Mouse (Mus musculus) limb, embryonic 12.5 days (tissue): ENCODE measurements around the gene Cwc22. TPM values are rescaled to one million over a fixed set of nuclear protein-coding genes. Genes with fewer than 3 reads are reported as not detected.

ENCODE experiments used
- ATAC-seq: fragments of 200-750 bp; cut with Nextera tagmentation; 2 replicates; pipeline ENCODE4 v1.8.0; 2017; ENCODE audit warnings: low read depth, moderate TSS enrichment; ENCODE audit not compliant: insufficient number of reproducible peaks, insufficient read depth, low FRiP score, low TSS enrichment
- H3K27ac ChIP-seq: fragments of 300-500 bp; sonication (generic); 2 replicates; pipeline ENCODE4 v1.5.1; 2016; ENCODE audit warnings: mild to moderate bottlenecking, moderate library complexity
- H3K27me3 ChIP-seq: fragments of 300-500 bp; sonication (generic); 2 replicates; pipeline ENCODE4 v1.6.1; 2016; ENCODE audit warnings: mild to moderate bottlenecking, moderate library complexity
- H3K36me3 ChIP-seq: fragments of 300-500 bp; sonication (generic); 2 replicates; pipeline ENCODE4 v1.6.1; 2016; ENCODE audit warnings: mild to moderate bottlenecking, moderate library complexity
- H3K4me1 ChIP-seq: fragments of 300-500 bp; sonication (generic); replicated peaks from 2 replicates; pipeline ENCODE4 v1.6.1; 2016
- H3K4me2 ChIP-seq: fragments of 300-500 bp; sonication (generic); 2 replicates; pipeline ENCODE4 v1.6.1; 2016; ENCODE audit warnings: mild to moderate bottlenecking, moderate library complexity
- H3K4me3 ChIP-seq: fragments of 300-500 bp; sonication (generic); replicated peaks from 2 replicates; pipeline ENCODE4 v1.5.1; 2016; ENCODE audit warnings: mild to moderate bottlenecking
- H3K9ac ChIP-seq: fragments of 300-500 bp; sonication (generic); replicated peaks from 2 replicates; pipeline ENCODE4 v1.6.1; 2016; ENCODE audit warnings: mild to moderate bottlenecking, moderate library complexity
- H3K9me3 ChIP-seq: fragments of 300-500 bp; sonication (generic); 2 replicates; pipeline ENCODE4 v1.6.1; 2016; ENCODE audit warnings: mild to moderate bottlenecking, moderate library complexity
- WGBS: fragments of 180-500 bp; shearing (Covaris S2); methylation state at CpG from one replicate; pipeline ENCODE4 v1.1.7; 2016; 5-methylcytosine and 5-hydroxymethylcytosine counted together
- polyA plus RNA-seq: library from polyadenylated mRNA; unstranded; fragments of >200 nt; fragmentation: Nextera tagmentation; extraction: Ambion mirVana; gene quantifications from 2 replicates; pipeline ENCODE4 v1.2.1, GENCODE M21; 2016

Gene Cwc22
- polyA plus RNA-seq, 1 experiment from 2014 or later, result 37.2 TPM

- H3K27ac ChIP-seq, result no peak overlapping the region
- no peaks in the 10 kb centered on the region for H3K4me1 ChIP-seq
- no peaks in the 10 kb centered on the region for H3K27me3 ChIP-seq
- H3K4me2 ChIP-seq, result no peak overlapping the region
- H3K36me3 ChIP-seq, result peaks cover 7% of the 10 kb centered on the region
- no peak for ATAC-seq
- no peaks in the 10 kb centered on the region for H3K9me3 ChIP-seq
- H3K9ac ChIP-seq, result no peak overlapping the region
- 90% methylated on average over 6 of the region's 6 CpGs for WGBS
- H3K4me3 ChIP-seq, result no peak overlapping the region
These were observed 58.1 kb downstream of the Cwc22 start for GRCm38 (mm10) chr2:77888056-77888455.

- Histone ChIP-seq H3K4me3 (no peak overlapping the region), H3K9me3 (no peaks in the 10 kb centered on the region), H3K27me3 (no peaks in the 10 kb centered on the region), H3K27ac (no peak overlapping the region), H3K9ac (no peak overlapping the region), H3K4me1 (no peaks in the 10 kb centered on the region), H3K4me2 (no peak overlapping the region), H3K36me3 (no peaks in the 10 kb centered on the region)
- WGBS, result 90% methylated on average over 4 of the region's 4 CpGs
- no peak for ATAC-seq
These were observed 59.0 kb downstream of the Cwc22 start for GRCm38 (mm10) chr2:77887166-77887565.

- no peak overlapping the region for H3K27ac ChIP-seq
- no peak overlapping the region for H3K4me3 ChIP-seq
- no peaks in the 10 kb centered on the region for H3K36me3 ChIP-seq
- no peaks in the 10 kb centered on the region for H3K27me3 ChIP-seq
- ATAC-seq, result no peak
- no peaks in the 10 kb centered on the region for H3K4me1 ChIP-seq
- no peak overlapping the region for H3K9ac ChIP-seq
- H3K4me2 ChIP-seq, result no peak overlapping the region
- WGBS, result 86% methylated on average over 10 of the region's 10 CpGs
- H3K9me3 ChIP-seq, result no peaks in the 10 kb centered on the region
These were observed 60.6 kb downstream of the Cwc22 start for GRCm38 (mm10) chr2:77885491-77886130.

GRCm38 (mm10) chr2:77885036-77885435, 61.1 kb downstream of the Cwc22 start:
- no peak for ATAC-seq
- H3K9ac ChIP-seq, result no peak overlapping the region
- H3K27me3 ChIP-seq, result no peaks in the 10 kb centered on the region
- no peak overlapping the region for H3K27ac ChIP-seq
- no peaks in the 10 kb centered on the region for H3K4me1 ChIP-seq
- H3K4me3 ChIP-seq, result no peak overlapping the region
- no peaks in the 10 kb centered on the region for H3K36me3 ChIP-seq
- no peak overlapping the region for H3K4me2 ChIP-seq
- 95% methylated on average over 6 of the region's 6 CpGs for WGBS
- H3K9me3 ChIP-seq, result no peaks in the 10 kb centered on the region

- Histone ChIP-seq H3K36me3 (no peaks in the 10 kb centered on the region), H3K4me3 (no peak overlapping the region), H3K4me1 (no peaks in the 10 kb centered on the region), H3K9me3 (no peaks in the 10 kb centered on the region), H3K4me2 (no peak overlapping the region), H3K27me3 (no peaks in the 10 kb centered on the region), H3K9ac (no peak overlapping the region), H3K27ac (no peak overlapping the region)
- no peak for ATAC-seq
- WGBS, result 97% methylated on average over 3 of the region's 3 CpGs
These were observed 61.7 kb downstream of the Cwc22 start for GRCm38 (mm10) chr2:77884491-77884890.

GRCm38 (mm10) chr2:77882961-77883360, 63.2 kb downstream of the Cwc22 start:
- H3K9ac ChIP-seq, result no peak overlapping the region
- H3K4me3 ChIP-seq, result no peak overlapping the region
- H3K4me2 ChIP-seq, result no peak overlapping the region
- no peaks in the 10 kb centered on the region for H3K27me3 ChIP-seq
- H3K27ac ChIP-seq, result no peak overlapping the region
- H3K9me3 ChIP-seq, result no peaks in the 10 kb centered on the region
- H3K36me3 ChIP-seq, result no peaks in the 10 kb centered on the region
- WGBS, result 73% methylated on average over 4 of the region's 4 CpGs
- no peak for ATAC-seq
- no peaks in the 10 kb centered on the region for H3K4me1 ChIP-seq

GRCm38 (mm10) chr2:77881301-77882199, 64.6 kb downstream of the Cwc22 start:
- Histone ChIP-seq H3K36me3 (no peaks in the 10 kb centered on the region), H3K27me3 (no peaks in the 10 kb centered on the region), H3K4me1 (no peaks in the 10 kb centered on the region), H3K27ac (no peak overlapping the region), H3K4me2 (no peak overlapping the region), H3K4me3 (no peak overlapping the region), H3K9me3 (no peaks in the 10 kb centered on the region), H3K9ac (no peak overlapping the region)
- ATAC-seq, result no peak
- 88% methylated on average over 5 of the region's 5 CpGs for WGBS

- WGBS, result 87% methylated on average over 1 of the region's 1 CpGs
- Histone ChIP-seq H3K36me3 (no peaks in the 10 kb centered on the region), H3K9ac (no peak overlapping the region), H3K27ac (no peak overlapping the region), H3K4me3 (no peak overlapping the region), H3K27me3 (no peaks in the 10 kb centered on the region), H3K9me3 (no peaks in the 10 kb centered on the region), H3K4me2 (no peak overlapping the region), H3K4me1 (no peaks in the 10 kb centered on the region)
- no peak for ATAC-seq
These were observed 65.8 kb downstream of the Cwc22 start for GRCm38 (mm10) chr2:77880351-77880750.

- no peak for ATAC-seq
- H3K27ac ChIP-seq, result no peak overlapping the region
- WGBS, result 73% methylated on average over 5 of the region's 5 CpGs
These were observed 66.4 kb downstream of the Cwc22 start for GRCm38 (mm10) chr2:77879736-77880135.

GRCm38 (mm10) chr2:77877156-77877855, 68.9 kb downstream of the Cwc22 start:
- ATAC-seq, result no peak
- Histone ChIP-seq H3K36me3 (no peaks in the 10 kb centered on the region), H3K9ac (no peak overlapping the region), H3K27ac (no peak overlapping the region), H3K27me3 (no peaks in the 10 kb centered on the region), H3K4me1 (no peaks in the 10 kb centered on the region), H3K4me2 (no peak overlapping the region), H3K9me3 (no peaks in the 10 kb centered on the region), H3K4me3 (no peak overlapping the region)
- 90% methylated on average over 10 of the region's 10 CpGs for WGBS

More at GRCm38 (mm10) chr2:77879736-77880135, 66.4 kb downstream of the Cwc22 start:
- Histone ChIP-seq H3K4me3 (no peak overlapping the region), H3K9ac (no peak overlapping the region), H3K4me2 (no peak overlapping the region), H3K9me3 (no peaks in the 10 kb centered on the region), H3K36me3 (no peaks in the 10 kb centered on the region), H3K27me3 (no peaks in the 10 kb centered on the region), H3K4me1 (no peaks in the 10 kb centered on the region)

- WGBS, result 84% methylated on average over 6 of the region's 6 CpGs
- no peaks in the 10 kb centered on the region for H3K9me3 ChIP-seq
- H3K4me1 ChIP-seq, result no peaks in the 10 kb centered on the region
- no peak overlapping the region for H3K9ac ChIP-seq
- H3K27ac ChIP-seq, result no peak overlapping the region
- no peak overlapping the region for H3K4me3 ChIP-seq
- H3K27me3 ChIP-seq, result no peaks in the 10 kb centered on the region
- ATAC-seq, result no peak
- H3K4me2 ChIP-seq, result no peak overlapping the region
- no peaks in the 10 kb centered on the region for H3K36me3 ChIP-seq
These were observed 69.8 kb downstream of the Cwc22 start for GRCm38 (mm10) chr2:77876331-77876730.
